ENCODE assay signal across 7 mouse cellular contexts in the genomic region with DNA sequence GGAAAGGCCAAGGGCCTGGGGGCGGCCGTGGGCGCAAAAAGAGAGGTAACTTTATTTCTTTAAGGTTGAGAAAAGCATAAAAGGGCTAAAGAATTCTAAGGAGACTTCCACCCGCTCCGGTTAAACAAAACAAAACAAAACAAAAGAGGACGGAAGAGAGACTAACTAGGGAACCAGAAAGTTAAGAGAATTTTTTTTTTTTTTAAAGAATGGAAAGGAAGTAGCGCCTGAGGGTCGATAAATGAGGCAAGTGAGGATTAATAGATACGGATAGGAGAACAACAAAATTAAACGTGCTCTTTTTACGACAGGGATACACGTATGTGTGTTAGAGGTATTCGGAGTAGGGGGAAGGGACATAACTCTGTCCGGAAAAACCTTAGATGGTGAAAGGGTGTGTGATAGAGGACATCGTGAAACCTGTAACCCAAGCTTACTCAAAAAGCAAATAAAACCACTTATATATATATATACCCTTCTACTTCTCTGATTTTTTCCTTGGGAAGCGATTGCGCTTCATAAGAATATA. TPM values are rescaled to one million over a fixed set of nuclear protein-coding genes. Genes with fewer than 3 reads are reported as not detected.
DNase-seq lines count a peak whose midpoint lies in the region; ATAC-seq lines count a peak whose summit lies in the region.

No protein-coding gene starts in this region.

- 0 out of 2 replicates have a peak, but pooled peaks have one; percentile 24 for ATAC-seq in forebrain, embryonic 11.5 days (replicated peaks; ENCODE audit: low FRiP score)
- no peak for ATAC-seq in liver, embryonic 12.5 days
- ATAC-seq in stomach, embryonic 14.5 days (ENCODE audit: insufficient number of reproducible peaks, insufficient read depth, low FRiP score, low read depth), result no peak
- no peak for ATAC-seq in cerebellum, adult (ENCODE audit: insufficient number of reproducible peaks, low FRiP score, low TSS enrichment)

- H3K36me3 ChIP-seq in forebrain, embryonic 11.5 days (ENCODE audit: control insufficient read depth, insufficient read depth, low read length), result no peaks in the 10 kb centered on the region; the same call in 1 of the 2 replicates
- peaks cover 30% of the 10 kb centered on the region for H3K36me3 ChIP-seq in liver, embryonic 12.5 days
- H3K36me3 ChIP-seq in stomach, embryonic 14.5 days (ENCODE audit: control insufficient read depth, insufficient read depth, low read length), result peaks cover 8% of the 10 kb centered on the region; the same call in 1 of the 2 replicates

- no peaks in the 10 kb centered on the region for H3K27me3 ChIP-seq in forebrain, embryonic 11.5 days (ENCODE audit: control insufficient read depth, insufficient read depth, low read length)
- H3K27me3 ChIP-seq in liver, embryonic 12.5 days (replicated peaks), result no peaks in the 10 kb centered on the region
- no peaks in the 10 kb centered on the region for H3K27me3 ChIP-seq in stomach, embryonic 14.5 days (ENCODE audit: control insufficient read depth, insufficient read depth, low read length)

- peaks cover 4% of the 10 kb centered on the region; the same call in 1 of the 2 replicates for H3K4me1 ChIP-seq in forebrain, embryonic 11.5 days (replicated peaks; ENCODE audit: control insufficient read depth, insufficient read depth, low read length)
- H3K4me1 ChIP-seq in liver, embryonic 12.5 days, result peaks cover 33% of the 10 kb centered on the region
- H3K4me1 ChIP-seq in stomach, embryonic 14.5 days (ENCODE audit: control insufficient read depth, insufficient read depth, low read length), result peaks cover 6% of the 10 kb centered on the region; the same call in 1 of the 2 replicates

- H3K4me2 ChIP-seq in forebrain, embryonic 11.5 days (ENCODE audit: low read depth, low read length, severe bottlenecking), result peak overlapping the region; percentile 53
- H3K4me2 ChIP-seq in liver, embryonic 12.5 days, result peak overlapping the region; percentile 85
- H3K4me2 ChIP-seq in stomach, embryonic 14.5 days (replicated peaks; ENCODE audit: low read depth, low read length), result peak overlapping the region; percentile 59

- H3K9me3 ChIP-seq in forebrain, embryonic 11.5 days (ENCODE audit: control insufficient read depth, low read length), result no peaks in the 10 kb centered on the region
- H3K9me3 ChIP-seq in liver, embryonic 12.5 days (replicated peaks), result no peaks in the 10 kb centered on the region
- no peaks in the 10 kb centered on the region for H3K9me3 ChIP-seq in stomach, embryonic 14.5 days (ENCODE audit: control insufficient read depth, low read depth, low read length)

- peak overlapping the region; percentile 73 for H3K9ac ChIP-seq in forebrain, embryonic 11.5 days (ENCODE audit: low read length)
- peak overlapping the region; percentile 91 for H3K9ac ChIP-seq in liver, embryonic 12.5 days
- H3K9ac ChIP-seq in stomach, embryonic 14.5 days (replicated peaks; ENCODE audit: low read depth, low read length), result peak overlapping the region; percentile 46

- peak overlapping the region; percentile 90 for H3K27ac ChIP-seq in forebrain, embryonic 11.5 days (ENCODE audit: low read depth, low read length)
- peak overlapping the region; percentile 94 for H3K27ac ChIP-seq in liver, embryonic 12.5 days
- peak overlapping the region; percentile 48; the same call in 1 of the 2 replicates for H3K27ac ChIP-seq in stomach, embryonic 14.5 days (ENCODE audit: low read length)

- DNase-seq in 416B (ENCODE audit: low read depth), result peak; percentile 65
- DNase-seq in CD4-positive, CD25-positive, alpha-beta regulatory T cell, adult 2 months (ENCODE audit: low read depth, low spot score), result peak; percentile 57
- DNase-seq in forebrain, embryonic 11.5 days (ENCODE audit: low spot score), result no peak
- DNase-seq in adrenal gland, adult (ENCODE audit: inconsistent age in 2 of 2, low spot score in 1 of 2), result no peak

- 8% methylated on average over 17 of the region's 17 CpGs for WGBS in forebrain, embryonic 11.5 days
- 6% methylated on average over 17 of the region's 17 CpGs for WGBS in liver, embryonic 12.5 days (ENCODE audit: insufficient replicate concordance)
- 7% methylated on average over 17 of the region's 17 CpGs for WGBS in stomach, embryonic 14.5 days

- peak overlapping the region; percentile 74 for H3K4me3 ChIP-seq in forebrain, embryonic 11.5 days (ENCODE audit: low read depth, low read length)
- peak overlapping the region; percentile 83 for H3K4me3 ChIP-seq in liver, embryonic 12.5 days
- peak overlapping the region; percentile 83 for H3K4me3 ChIP-seq in stomach, embryonic 14.5 days (ENCODE audit: low read depth, low read length)

RNA-seq across cellular contexts. Expression of a gene that starts 0.4 kb away (rescaled TPM):
- polyA plus RNA-seq in forebrain, embryonic 11.5 days (2014; fragmentation: Nextera tagmentation; extraction: Ambion mirVana), result 94.5 and 106 TPM in 2 replicates
- 32.5 and 33.5 TPM in 2 replicates for polyA plus RNA-seq in liver, embryonic 12.5 days (2016; fragmentation: Nextera tagmentation; extraction: Ambion mirVana)
- 51.2 and 54.9 TPM in 2 replicates for polyA plus RNA-seq in stomach, embryonic 14.5 days (2014; fragmentation: Nextera tagmentation; extraction: Ambion mirVana)

RNA-seq across cellular contexts. Expression of a gene that starts 0.5 kb away (rescaled TPM):
- polyA plus RNA-seq in forebrain, embryonic 11.5 days (2014; fragmentation: Nextera tagmentation; extraction: Ambion mirVana), result 46.9 and 48.8 TPM in 2 replicates
- polyA plus RNA-seq in liver, embryonic 12.5 days (2016; fragmentation: Nextera tagmentation; extraction: Ambion mirVana), result 14.0 and 15.4 TPM in 2 replicates
- 30.6 and 34.2 TPM in 2 replicates for polyA plus RNA-seq in stomach, embryonic 14.5 days (2014; fragmentation: Nextera tagmentation; extraction: Ambion mirVana)

Comparison
In these comparisons a context has a peak if more than half of its experiments do, and no peak if none do; other contexts are left out.
1. DNase-seq: peak in 416B (single experiment) and CD4-positive, CD25-positive, alpha-beta regulatory T cell, adult 2 months (single experiment); none in forebrain, embryonic 11.5 days (single experiment) and adrenal gland, adult (0 of 2).
2. Peak in every context shown above with its lines, with median percentiles within 50 percentile points of each other: H3K27ac ChIP-seq, H3K4me2 ChIP-seq, H3K4me3 ChIP-seq and H3K9ac ChIP-seq.